Mouse (Mus musculus) Patski (cell line): ENCODE measurements at regions not wholly inside any gene's neighbourhood (a gene's known extent, or its start where the extent isn't known, plus 50 kb on each side); places are given as distances from the start of the nearest gene placed in this dataset.

Source experiments
- ATAC-seq: fragments of 100-300 bp; one replicate; pipeline ENCODE4 v1.8.0; 2021
- CTCF ChIA-PET: fragments of 350-600 bp; sonication (Branson Sonifier 250); formaldehyde crosslinking; loops from one replicate; lab custom pipeline; 2022; ENCODE audit warnings: inconsistent platforms; lab: Charles Lee
- POLR2A ChIA-PET: fragments of 350-600 bp; sonication (Branson Sonifier 250); formaldehyde crosslinking; loops from one replicate; lab custom pipeline; 2022; ENCODE audit warnings: antibody characterized with exemption, inconsistent platforms; lab: Charles Lee
- DNase-seq: peaks from one replicate; pipeline ENCODE4 v3.0.0-alpha.2; 2011; ENCODE audit warnings: low read depth, low spot score
- H3K27me3 ChIP-seq: fragments of 371-371 bp; one replicate; pipeline ENCODE4 v1.5.1; 2021
- CTCF ChIP-seq: fragments of 100-300 bp; IDR thresholded peaks from one replicate; pipeline ENCODE4 v1.5.1; 2021
- in situ Hi-C: fragments of 300-500 bp; cut with MboI; formaldehyde crosslinking; loops from 3 replicates; pipeline ENCODE4 v1.11.1; 2018; ENCODE audit warnings: low pct_unique_long_range_greater_than_20kb, mixed read lengths

GRCm38 (mm10) chr4:47724331-47725004 lies 250.0 kb downstream of the Sec61b start:
- no peak for DNase-seq
- POLR2A ChIA-PET = interaction anchor here (1.4 kb wide), 1 partner anchor 11 kb away, joined by 4 read pairs; no protein-coding TSS in a partner anchor
- H3K27me3 ChIP-seq = no peaks in the 10 kb centered on the region
- no peak for TF ChIP-seq CTCF
- ATAC-seq = no peak
- CTCF ChIA-PET = interaction anchor here (0.7 kb wide), 1 partner anchor 16 kb away, joined by 3 read pairs; no protein-coding TSS in a partner anchor
- in situ Hi-C loops = no loop called here

- ATAC-seq = no peak
- H3K27me3 ChIP-seq = no peaks in the 10 kb centered on the region
- in situ Hi-C loops = no loop called here
- no peak for DNase-seq
- TF ChIP-seq CTCF = no peak
- ChIA-PET POLR2A (interaction anchor here (1.4 kb wide), 1 partner anchor 11 kb away, joined by 4 read pairs; no protein-coding TSS in a partner anchor), CTCF (no interaction called here)
These were observed 250.5 kb downstream of the Sec61b start for GRCm38 (mm10) chr4:47725005-47725340.

- ChIA-PET POLR2A (interaction anchor here (0.6 kb wide), 1 partner anchor 15 kb away, joined by 4 read pairs; no protein-coding TSS in a partner anchor), CTCF (no interaction called here)
- H3K27me3 ChIP-seq = no peaks in the 10 kb centered on the region
- TF ChIP-seq CTCF = no peak
- DNase-seq (no peak), ATAC-seq (no peak)
- in situ Hi-C loops = no loop called here
These were observed 272.2 kb downstream of the Sec61b start for GRCm38 (mm10) chr4:47746498-47747190.

GRCm38 (mm10) chr4:47772230-47772920 lies 272.6 kb upstream of the Nr4a3 start:
- no peak for ATAC-seq
- in situ Hi-C loops = no loop called here
- H3K27me3 ChIP-seq = no peaks in the 10 kb centered on the region
- DNase-seq = no peak
- CTCF ChIA-PET = no interaction called here
- POLR2A ChIA-PET = no interaction called here
- TF ChIP-seq CTCF = no peak

- DNase-seq = no peak
- H3K27me3 ChIP-seq = no peaks in the 10 kb centered on the region
- in situ Hi-C loops = no loop called here
- POLR2A ChIA-PET = no interaction called here
- CTCF ChIA-PET = no interaction called here
- TF ChIP-seq CTCF = no peak
- ATAC-seq = no peak
These were observed 270.3 kb upstream of the Nr4a3 start for GRCm38 (mm10) chr4:47774664-47775063.

GRCm38 (mm10) chr4:47781039-47781438 lies 263.9 kb upstream of the Nr4a3 start:
- ChIA-PET POLR2A (no interaction called here), CTCF (no interaction called here)
- no peak for DNase-seq
- TF ChIP-seq CTCF = no peak
- in situ Hi-C loops = no loop called here
- no peaks in the 10 kb centered on the region for H3K27me3 ChIP-seq
- ATAC-seq = no peak

- ChIA-PET CTCF (no interaction called here), POLR2A (no interaction called here)
- no peak for TF ChIP-seq CTCF
- no peak for ATAC-seq
- in situ Hi-C loops = no loop called here
- DNase-seq = no peak
- no peaks in the 10 kb centered on the region for H3K27me3 ChIP-seq
These were observed 248.0 kb upstream of the Nr4a3 start for GRCm38 (mm10) chr4:47796977-47797376.

GRCm38 (mm10) chr4:47799165-47799564 lies 245.8 kb upstream of the Nr4a3 start:
- in situ Hi-C loops = no loop called here
- ChIA-PET CTCF (no interaction called here), POLR2A (no interaction called here)
- no peak for TF ChIP-seq CTCF
- no peaks in the 10 kb centered on the region for H3K27me3 ChIP-seq
- DNase-seq (no peak), ATAC-seq (no peak)

GRCm38 (mm10) chr4:47803111-47803510 lies 241.8 kb upstream of the Nr4a3 start:
- ChIA-PET CTCF (no interaction called here), POLR2A (no interaction called here)
- no peak for TF ChIP-seq CTCF
- DNase-seq = no peak
- in situ Hi-C loops = no loop called here
- no peak for ATAC-seq
- H3K27me3 ChIP-seq = no peaks in the 10 kb centered on the region

- ChIA-PET POLR2A (no interaction called here), CTCF (no interaction called here)
- in situ Hi-C loops = no loop called here
- TF ChIP-seq CTCF = no peak
- H3K27me3 ChIP-seq = peaks cover 6% of the 10 kb centered on the region
- DNase-seq = no peak
- no peak for ATAC-seq
These were observed 237.1 kb upstream of the Nr4a3 start for GRCm38 (mm10) chr4:47807877-47808276.

- H3K27me3 ChIP-seq = peaks cover 10% of the 10 kb centered on the region
- in situ Hi-C loops = no loop called here
- ChIA-PET POLR2A (no interaction called here), CTCF (no interaction called here)
- TF ChIP-seq CTCF = no peak
- ATAC-seq = no peak
- DNase-seq = no peak
These were observed 230.9 kb upstream of the Nr4a3 start for GRCm38 (mm10) chr4:47814030-47814429.
